Mouse (Mus musculus) liver, adult 2 months (tissue): ENCODE results near the gene Xlr5b. TPM values are rescaled to one million over a fixed set of nuclear protein-coding genes. Genes with fewer than 3 reads are reported as not detected.

Experiments
- polyA plus RNA-seq: library from polyadenylated mRNA; depleted of rRNA; stranded (reverse); fragments of >200 nt; gene quantifications from 2 replicates; pipeline ENCODE4 v1.2.3, GENCODE M21; 2012; rRNA removed
- total RNA-seq: library from RNA; depleted of rRNA; stranded (reverse); fragments of >200 nt; gene quantifications from 2 replicates; pipeline ENCODE4 v1.2.3, GENCODE M21; 2014; rRNA removed

Xlr5b gene
- total and polyA plus RNA-seq, 2 experiments: not detected

Other genes with a start within 250 kb of the Xlr5b start
- gene Cetn2, start 230.4 kb upstream of the Xlr5b start, total RNA-seq: 14.6 and 19.4 TPM in 2 replicates
- gene Cetn2, start 230.4 kb upstream of the Xlr5b start, polyA plus RNA-seq: 3.2 and 3.9 TPM in 2 replicates
- 26.0 and 35.0 TPM in 2 replicates for gene Nsdhl, start 230.2 kb upstream of the Xlr5b start, total RNA-seq
- gene Nsdhl, start 230.2 kb upstream of the Xlr5b start, polyA plus RNA-seq: 51.8 and 61.0 TPM in 2 replicates
- 0.13 and 0.18 TPM in 2 replicates for gene Zfp185, start 161.5 kb upstream of the Xlr5b start, total RNA-seq
- gene Zfp185, start 161.5 kb upstream of the Xlr5b start, polyA plus RNA-seq: 0.07 and 0.15 TPM in 2 replicates
- not detected in 2 replicates for gene Pnma5, start 111.7 kb upstream of the Xlr5b start, total RNA-seq
- not detected in 2 replicates for gene Pnma5, start 111.7 kb upstream of the Xlr5b start, polyA plus RNA-seq
- gene Pnma3, start 84.0 kb upstream of the Xlr5b start, total RNA-seq: not detected in 2 replicates
- not detected in 2 replicates for gene Pnma3, start 84.0 kb upstream of the Xlr5b start, polyA plus RNA-seq
- 0.37 and 1.1 TPM in 2 replicates for gene Xlr4a, start 66.3 kb upstream of the Xlr5b start, total RNA-seq
- not detected in 2 replicates for gene Xlr4a, start 66.3 kb upstream of the Xlr5b start, polyA plus RNA-seq
- gene Xlr3a, start 51.7 kb upstream of the Xlr5b start, total RNA-seq: 5.8 and 8.3 TPM in 2 replicates
- 1.4 TPM in 1 of 2 replicates, not detected in the other for gene Xlr3a, start 51.7 kb upstream of the Xlr5b start, polyA plus RNA-seq
- 0.13 TPM in 1 of 2 replicates, not detected in the other for gene Gm14685, start 31.7 kb upstream of the Xlr5b start, total RNA-seq
- gene Gm14685, start 31.7 kb upstream of the Xlr5b start, polyA plus RNA-seq: not detected in 2 replicates
- not detected in 2 replicates for gene DXBay18, start 654 bp downstream of the Xlr5b start, total RNA-seq
- gene DXBay18, start 654 bp downstream of the Xlr5b start, polyA plus RNA-seq: not detected in 2 replicates
- gene Spin2d, start 28.2 kb downstream of the Xlr5b start, total RNA-seq: not detected in 2 replicates
- gene Spin2d, start 28.2 kb downstream of the Xlr5b start, polyA plus RNA-seq: not detected in 2 replicates
- gene Xlr3b, start 43.4 kb downstream of the Xlr5b start, total RNA-seq: 0.54 TPM in 1 of 2 replicates, not detected in the other
- gene Xlr3b, start 43.4 kb downstream of the Xlr5b start, polyA plus RNA-seq: not detected in 2 replicates
- 0.27 TPM in 1 of 2 replicates, not detected in the other for gene Xlr4b, start 65.5 kb downstream of the Xlr5b start, total RNA-seq
- 0.07 TPM in 1 of 2 replicates, not detected in the other for gene Xlr4b, start 65.5 kb downstream of the Xlr5b start, polyA plus RNA-seq
- 3.2 and 3.6 TPM in 2 replicates for gene F8a, start 79.5 kb downstream of the Xlr5b start, total RNA-seq
- 7.1 and 8.0 TPM in 2 replicates for gene F8a, start 79.5 kb downstream of the Xlr5b start, polyA plus RNA-seq
- 0.28 and 0.40 TPM in 2 replicates for gene Xlr4c, start 94.3 kb downstream of the Xlr5b start, total RNA-seq
- not detected in 2 replicates for gene Xlr4c, start 94.3 kb downstream of the Xlr5b start, polyA plus RNA-seq
- gene Xlr3c, start 116.6 kb downstream of the Xlr5b start, total RNA-seq: not detected in 2 replicates
- gene Xlr3c, start 116.6 kb downstream of the Xlr5b start, polyA plus RNA-seq: not detected in 2 replicates
- not detected in 2 replicates for gene Xlr5a, start 144.2 kb downstream of the Xlr5b start, total RNA-seq
- not detected in 2 replicates for gene Xlr5a, start 144.2 kb downstream of the Xlr5b start, polyA plus RNA-seq
- not detected in 2 replicates for gene Xlr5c, start 144.2 kb downstream of the Xlr5b start, total RNA-seq
- not detected in 2 replicates for gene Xlr5c, start 144.2 kb downstream of the Xlr5b start, polyA plus RNA-seq
- not detected in 2 replicates for gene Gm45015, start 188.0 kb downstream of the Xlr5b start, total RNA-seq
- gene Gm45015, start 188.0 kb downstream of the Xlr5b start, polyA plus RNA-seq: not detected in 2 replicates
- gene Zfp275, start 193.8 kb downstream of the Xlr5b start, total RNA-seq: 7.3 and 12.6 TPM in 2 replicates
- 3.7 and 5.7 TPM in 2 replicates for gene Zfp275, start 193.8 kb downstream of the Xlr5b start, polyA plus RNA-seq
- not detected in 2 replicates for gene Gm18336, start 249.9 kb downstream of the Xlr5b start, total RNA-seq
- not detected in 2 replicates for gene Gm18336, start 249.9 kb downstream of the Xlr5b start, polyA plus RNA-seq